Mouse (Mus musculus): ENCODE measurements around the gene Paqr9.

- TF ChIP-seq POLR2A (IDR thresholded peaks at IDR 0.05; ENCODE audit: insufficient read depth, low read length): no peak
- TF ChIP-seq CTCF (IDR thresholded peaks at IDR 0.05; ENCODE audit: low read depth, low read length): no peak
Observed at GRCm38 (mm10) chr9:95554231-95555221, 4.9 kb upstream of the Paqr9 start.
